Mouse (Mus musculus) liver, embryonic 14.5 days (tissue): ENCODE data around the gene 5730522E02Rik. TPM values are rescaled to one million over a fixed set of nuclear protein-coding genes. Genes with fewer than 3 reads are reported as not detected.

Experiments
- ATAC-seq: fragments of 200-750 bp; cut with Nextera tagmentation; 2 replicates; pipeline ENCODE4 v1.8.0; 2017; ENCODE audit warnings: moderate number of reproducible peaks, mild to moderate bottlenecking, moderate library complexity; ENCODE audit not compliant: insufficient read depth
- DNase-seq, 3 experiments: peaks; one replicate each; pipeline ENCODE4 v3.0.0-alpha.2; 2012 to 2013; ENCODE audit warnings: low read depth in 3 of 3, low spot score in 3 of 3
- H3K27ac ChIP-seq: fragments of 300-500 bp; sonication (generic); 2 replicates; pipeline ENCODE4 v1.5.1; 2014; ENCODE audit warnings: moderate library complexity, mild to moderate bottlenecking, control low read depth, inconsistent platforms
- H3K27me3 ChIP-seq: fragments of 300-500 bp; sonication (generic); 2 replicates; pipeline ENCODE4 v1.6.1; 2014; ENCODE audit warnings: mild to moderate bottlenecking, low read length, moderate library complexity; ENCODE audit not compliant: control insufficient read depth, insufficient read depth
- H3K36me3 ChIP-seq: fragments of 300-500 bp; sonication (generic); replicated peaks from 2 replicates; pipeline ENCODE4 v1.6.1; 2014; ENCODE audit warnings: low read depth; ENCODE audit not compliant: control insufficient read depth, insufficient read depth
- H3K4me1 ChIP-seq, 2 experiments: fragments of 200-500 bp in 1 of 2; fragments of 300-500 bp in 1 of 2; sonication (generic) in 1 of 2; replicated peaks; 2 replicates each; pipeline ENCODE4 v1.6.1; 2012 to 2014; ENCODE audit warnings: antibody characterized with exemption in 1 of 2, inconsistent platforms in 1 of 2, low read length in 1 of 2; ENCODE audit not compliant: control insufficient read depth in 2 of 2, insufficient read depth in 2 of 2
- H3K4me2 ChIP-seq: fragments of 300-500 bp; sonication (generic); 2 replicates; pipeline ENCODE4 v1.6.1; 2014; ENCODE audit warnings: low read depth, mild to moderate bottlenecking, control low read depth, moderate library complexity
- H3K4me3 ChIP-seq, 2 experiments: fragments of 200-500 bp in 1 of 2; fragments of 300-500 bp in 1 of 2; sonication (generic) in 1 of 2; 2 replicates each; pipeline ENCODE4 v1.5.1; 2012 to 2014; ENCODE audit warnings: low read depth in 2 of 2, low read length in 2 of 2, mild to moderate bottlenecking in 2 of 2, control low read depth in 1 of 2, inconsistent platforms in 1 of 2, moderate library complexity in 1 of 2; ENCODE audit not compliant: insufficient read depth in 1 of 2
- H3K9ac ChIP-seq: fragments of 300-500 bp; sonication (generic); replicated peaks from 2 replicates; pipeline ENCODE4 v1.6.1; 2014; ENCODE audit warnings: mild to moderate bottlenecking, control low read depth, moderate library complexity
- H3K9me3 ChIP-seq: fragments of 300-500 bp; sonication (generic); 2 replicates; pipeline ENCODE4 v1.6.1; 2016; ENCODE audit warnings: low read length, mixed read lengths; ENCODE audit not compliant: control insufficient read depth
- CTCF ChIP-seq: IDR thresholded peaks from 2 replicates; pipeline ENCODE4 v1.5.1; 2016; ENCODE audit warnings: antibody characterized with exemption, low read depth, control low read depth
- EP300 ChIP-seq: IDR thresholded peaks from 2 replicates; pipeline ENCODE4 v1.6.1; 2016; ENCODE audit warnings: antibody characterized with exemption, low read depth
- WGBS: fragments of 180-500 bp; shearing (Covaris S2); extraction: QIAGEN DNeasy Blood & Tissue Kit; methylation state at CpG from one replicate; pipeline ENCODE4 v1.1.7; 2014; ENCODE audit not compliant: insufficient replicate concordance; 5-methylcytosine and 5-hydroxymethylcytosine counted together
- microRNA-seq: library from miRNA; unstranded; fragments of <30 nt; microRNA quantifications from one replicate; pipeline ENCODE4, GENCODE M21; 2016
- polyA plus RNA-seq, 2 experiments: library from polyadenylated mRNA; depleted of rRNA in 1 of 2; stranded (reverse) in 1 of 2; unstranded in 1 of 2; fragments of >200 nt; fragmentation: Nextera tagmentation in 1 of 2; extraction: Ambion mirVana in 1 of 2; gene quantifications; 2 replicates each; pipeline versions ENCODE4 v1.2.1 to v1.2.3; 2012 to 2014

5730522E02Rik gene
- polyA plus RNA-seq, 2 experiments = 0.10 to 0.25 TPM

GRCm38 (mm10) chr11:25574129-25574465 is 636.5 kb downstream of the 5730522E02Rik start:
- 77% methylated on average over 9 of the region's 9 CpGs for WGBS
- H3K4me3 ChIP-seq = no peak overlapping the region
- H3K4me1 ChIP-seq = no peaks in the 10 kb centered on the region
- no peak overlapping the region for H3K4me2 ChIP-seq
- H3K27me3 ChIP-seq = no peaks in the 10 kb centered on the region
- TF ChIP-seq EP300 = no peak
- TF ChIP-seq CTCF = no peak
- H3K9ac ChIP-seq = no peak overlapping the region
- no peaks in the 10 kb centered on the region for H3K9me3 ChIP-seq
- no peak for ATAC-seq
- DNase-seq = no peak
- H3K27ac ChIP-seq = no peak overlapping the region
- H3K36me3 ChIP-seq = no peaks in the 10 kb centered on the region

GRCm38 (mm10) chr11:25573408-25574128 is 637.0 kb downstream of the 5730522E02Rik start:
- WGBS = 60% methylated on average over 7 of the region's 7 CpGs
- H3K36me3 ChIP-seq = no peaks in the 10 kb centered on the region
- H3K27me3 ChIP-seq = no peaks in the 10 kb centered on the region
- no peak overlapping the region for H3K4me2 ChIP-seq
- no peaks in the 10 kb centered on the region for H3K9me3 ChIP-seq
- no peaks in the 10 kb centered on the region for H3K4me1 ChIP-seq
- ATAC-seq (no peak), DNase-seq (no peak)
- no peak overlapping the region for H3K4me3 ChIP-seq
- no peak for TF ChIP-seq EP300
- TF ChIP-seq CTCF = no peak
- H3K27ac ChIP-seq = no peak overlapping the region
- no peak overlapping the region for H3K9ac ChIP-seq

GRCm38 (mm10) chr11:25571396-25571795 is 639.2 kb downstream of the 5730522E02Rik start:
- no peak overlapping the region for H3K9ac ChIP-seq
- no peaks in the 10 kb centered on the region for H3K36me3 ChIP-seq
- DNase-seq (no peak), ATAC-seq (no peak)
- H3K9me3 ChIP-seq = no peaks in the 10 kb centered on the region
- H3K27ac ChIP-seq = no peak overlapping the region
- WGBS = 45% methylated on average over 2 of the region's 2 CpGs
- H3K4me2 ChIP-seq = no peak overlapping the region
- no peaks in the 10 kb centered on the region for H3K4me1 ChIP-seq
- H3K4me3 ChIP-seq = no peak overlapping the region
- TF ChIP-seq EP300 = no peak
- TF ChIP-seq CTCF = no peak
- H3K27me3 ChIP-seq = no peaks in the 10 kb centered on the region

Small RNAs within 50 kb of the gene (microRNA-seq; reads per million reads assigned to microRNA genes)
- not detected for gene Mir6372

Other genes starting within 250 kb of the 5730522E02Rik start
- 6.7 and 12.3 TPM in 2 replicates for gene Fancl, start 175.4 kb upstream of the 5730522E02Rik start, polyA plus RNA-seq (2012; rRNA removed)
- 21.4 and 23.6 TPM in 2 replicates for gene Fancl, start 175.4 kb upstream of the 5730522E02Rik start, polyA plus RNA-seq (2014; fragmentation: Nextera tagmentation; extraction: Ambion mirVana)